Mouse (Mus musculus): Measurements from ENCODE around the gene Pde7b. TPM values are rescaled to one million over a fixed set of nuclear protein-coding genes. Genes with fewer than 3 reads are reported as not detected.
A peak's percentile ranks its signal among the peaks of the same experiment; 100 is the strongest.

Pde7b gene
- polyA plus RNA-seq, 2 experiments: 7.0 to 8.8 TPM

DNA sequence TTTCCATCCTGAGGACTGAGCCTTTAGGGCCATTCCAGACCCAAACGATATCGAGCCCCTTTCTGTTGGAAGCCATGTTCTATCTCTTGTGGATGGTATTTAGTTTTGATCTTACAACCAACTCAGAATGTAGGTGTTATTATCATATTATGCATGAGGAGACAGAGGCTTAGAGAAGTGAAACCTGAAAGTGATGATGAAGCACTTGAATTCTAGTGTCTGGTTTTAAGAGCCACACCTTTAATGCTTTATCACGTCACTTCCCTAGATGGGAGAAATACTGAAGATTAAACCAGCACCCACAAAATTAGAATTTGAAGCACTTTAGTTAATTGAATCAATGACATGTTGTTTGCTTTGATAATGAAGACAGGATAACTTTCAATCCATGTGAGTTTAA is 329.1 kb downstream of the Pde7b start:
- ATAC-seq (ENCODE audit: low FRiP score, low read depth): no peak
- Histone ChIP-seq H3K4me3 (replicated peaks; ENCODE audit: low read length) (no peak overlapping the region), H3K27me3 (ENCODE audit: control insufficient read depth, insufficient read depth, low read length) (no peaks in the 10 kb centered on the region), H3K9ac (ENCODE audit: low read depth, low read length, severe bottlenecking) (no peak overlapping the region), H3K4me1 (ENCODE audit: control insufficient read depth, insufficient read depth, low read length) (peaks cover 5% of the 10 kb centered on the region; the same call in 1 of the 2 replicates), H3K4me2 (replicated peaks; ENCODE audit: low read depth, low read length, severe bottlenecking) (no peak overlapping the region), H3K9me3 (ENCODE audit: control insufficient read depth, low read length) (no peaks in the 10 kb centered on the region), H3K27ac (replicated peaks; ENCODE audit: low read depth, low read length) (no peak overlapping the region), H3K36me3 (ENCODE audit: control insufficient read depth, insufficient read depth, low read length) (0 out of 2 replicates have a peak, but pooled peaks cover 5% of the 10 kb centered on the region)
- TF ChIP-seq POLR2A (IDR thresholded peaks at IDR 0.05; ENCODE audit: borderline replicate concordance, extremely low read depth, insufficient read depth, insufficient read length): no peak
- no peak for DNase-seq (ENCODE audit: low spot score)
- 91% methylated on average over 3 of the region's 3 CpGs for WGBS

DNA sequence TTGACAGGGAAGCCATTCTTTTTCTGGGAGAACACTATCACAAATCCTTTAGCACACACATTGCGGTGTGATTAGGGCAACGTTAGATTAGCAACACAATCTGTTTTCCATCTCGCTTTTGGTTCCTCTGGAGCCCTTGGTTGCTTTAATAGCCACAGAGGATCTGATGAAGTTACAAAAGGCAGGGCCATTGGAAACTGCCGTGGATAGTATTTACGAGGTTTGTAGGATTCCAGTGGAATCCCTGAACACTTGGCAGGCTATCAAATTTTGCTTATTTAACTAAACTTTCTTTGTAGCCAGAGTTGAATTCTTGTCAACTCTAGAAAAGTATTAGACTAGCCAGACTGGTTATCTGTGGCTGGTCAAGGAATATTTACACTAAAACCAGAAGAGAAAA is 330.1 kb downstream of the Pde7b start:
- no peaks in the 10 kb centered on the region for H3K27me3 ChIP-seq (ENCODE audit: control insufficient read depth, insufficient read depth, low read length)
- ATAC-seq (ENCODE audit: low FRiP score, low read depth) (peak; percentile 60; the same call in 1 of the 2 replicates), DNase-seq (ENCODE audit: low spot score) (peak; percentile 80)
- H3K9ac ChIP-seq (ENCODE audit: low read depth, low read length, severe bottlenecking): no peak overlapping the region
- H3K4me3 ChIP-seq (replicated peaks; ENCODE audit: low read length): no peak overlapping the region
- no peaks in the 10 kb centered on the region for H3K9me3 ChIP-seq (ENCODE audit: control insufficient read depth, low read length)
- H3K36me3 ChIP-seq (ENCODE audit: control insufficient read depth, insufficient read depth, low read length): no peaks in the 10 kb centered on the region
- H3K4me1 ChIP-seq (ENCODE audit: control insufficient read depth, insufficient read depth, low read length): peaks cover 5% of the 10 kb centered on the region; the same call in 1 of the 2 replicates
- 24% methylated on average over 5 of the region's 5 CpGs for WGBS
- TF ChIP-seq POLR2A (IDR thresholded peaks at IDR 0.05; ENCODE audit: borderline replicate concordance, extremely low read depth, insufficient read depth, insufficient read length): no peak
- H3K27ac ChIP-seq (replicated peaks; ENCODE audit: low read depth, low read length): no peak overlapping the region
- no peak overlapping the region for H3K4me2 ChIP-seq (replicated peaks; ENCODE audit: low read depth, low read length, severe bottlenecking)

DNA sequence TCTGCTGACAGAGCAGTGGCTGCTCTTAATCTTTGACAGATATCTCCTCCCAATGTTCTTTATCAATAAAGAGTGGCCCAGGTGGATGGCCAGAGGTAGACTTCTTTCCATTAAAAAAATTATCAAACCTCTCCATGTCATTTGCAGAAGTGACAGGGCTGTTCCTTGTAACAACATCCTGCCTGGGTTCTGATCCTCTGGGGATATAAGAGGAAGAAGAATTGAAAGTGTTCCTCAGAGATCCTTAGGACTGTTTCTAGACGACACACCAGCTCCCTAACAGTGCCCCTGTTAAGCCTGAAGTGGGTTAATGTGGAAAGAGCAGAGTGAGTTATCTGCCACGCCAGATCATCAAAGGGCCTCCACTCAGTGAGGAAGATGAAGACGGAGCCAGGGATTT is 334.3 kb downstream of the Pde7b start:
- Histone ChIP-seq H3K4me1 (ENCODE audit: control insufficient read depth, insufficient read depth, low read length) (peaks cover 5% of the 10 kb centered on the region; the same call in 1 of the 2 replicates), H3K9me3 (ENCODE audit: control insufficient read depth, low read length) (no peaks in the 10 kb centered on the region), H3K4me2 (replicated peaks; ENCODE audit: low read depth, low read length, severe bottlenecking) (no peak overlapping the region), H3K27ac (replicated peaks; ENCODE audit: low read depth, low read length) (no peak overlapping the region), H3K27me3 (ENCODE audit: control insufficient read depth, insufficient read depth, low read length) (no peaks in the 10 kb centered on the region), H3K9ac (ENCODE audit: low read depth, low read length, severe bottlenecking) (no peak overlapping the region), H3K4me3 (replicated peaks; ENCODE audit: low read length) (no peak overlapping the region), H3K36me3 (ENCODE audit: control insufficient read depth, insufficient read depth, low read length) (no peaks in the 10 kb centered on the region)
- no peak for TF ChIP-seq POLR2A (IDR thresholded peaks at IDR 0.05; ENCODE audit: borderline replicate concordance, extremely low read depth, insufficient read depth, insufficient read length)
- ATAC-seq (ENCODE audit: low FRiP score, low read depth) (no peak), DNase-seq (ENCODE audit: low spot score) (no peak)
- WGBS: 57% methylated on average over 3 of the region's 3 CpGs

DNA sequence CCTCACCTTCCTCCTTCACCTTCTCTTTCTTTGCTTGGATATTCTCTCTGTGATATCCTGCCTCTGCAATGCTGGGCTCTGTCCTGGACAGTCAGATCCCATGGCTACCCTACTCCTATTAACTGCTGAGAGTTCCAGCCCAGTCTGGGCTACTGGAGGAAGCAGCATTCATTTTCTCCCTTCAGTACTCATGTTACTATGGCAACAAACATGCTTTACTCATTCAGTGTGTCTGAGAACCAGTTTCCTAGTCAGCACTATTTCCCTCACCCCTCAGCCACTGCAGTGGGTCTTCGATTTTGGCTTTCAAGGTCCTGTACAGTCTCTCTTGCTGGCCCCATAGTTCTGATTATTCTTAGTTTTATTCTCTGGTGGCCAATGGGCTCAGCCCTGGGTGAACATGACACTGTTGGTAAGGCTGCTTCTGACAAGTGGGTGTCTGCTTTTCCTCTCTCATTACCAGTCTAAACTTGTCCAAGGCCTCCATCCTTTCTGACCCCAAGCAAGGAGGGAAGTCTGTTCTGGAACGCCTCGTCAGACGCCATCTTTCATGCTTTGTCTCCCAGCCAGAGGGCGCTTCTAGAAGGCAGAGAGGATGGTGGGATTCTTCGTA is 342.0 kb downstream of the Pde7b start:
- H3K36me3 ChIP-seq (ENCODE audit: control insufficient read depth, insufficient read depth, low read length): no peaks in the 10 kb centered on the region
- no peak overlapping the region for H3K4me3 ChIP-seq (replicated peaks; ENCODE audit: low read length)
- no peaks in the 10 kb centered on the region; the same call in 1 of the 2 replicates for H3K4me1 ChIP-seq (ENCODE audit: control insufficient read depth, insufficient read depth, low read length)
- TF ChIP-seq POLR2A (IDR thresholded peaks at IDR 0.05; ENCODE audit: borderline replicate concordance, extremely low read depth, insufficient read depth, insufficient read length): no peak
- 64% methylated on average over 6 of the region's 6 CpGs for WGBS
- ATAC-seq (ENCODE audit: low FRiP score, low read depth) (no peak), DNase-seq (ENCODE audit: low spot score) (no peak)
- no peaks in the 10 kb centered on the region for H3K9me3 ChIP-seq (ENCODE audit: control insufficient read depth, low read length)
- no peak overlapping the region for H3K4me2 ChIP-seq (replicated peaks; ENCODE audit: low read depth, low read length, severe bottlenecking)
- no peak overlapping the region for H3K9ac ChIP-seq (ENCODE audit: low read depth, low read length, severe bottlenecking)
- no peak overlapping the region for H3K27ac ChIP-seq (replicated peaks; ENCODE audit: low read depth, low read length)
- no peaks in the 10 kb centered on the region for H3K27me3 ChIP-seq (ENCODE audit: control insufficient read depth, insufficient read depth, low read length)

DNA sequence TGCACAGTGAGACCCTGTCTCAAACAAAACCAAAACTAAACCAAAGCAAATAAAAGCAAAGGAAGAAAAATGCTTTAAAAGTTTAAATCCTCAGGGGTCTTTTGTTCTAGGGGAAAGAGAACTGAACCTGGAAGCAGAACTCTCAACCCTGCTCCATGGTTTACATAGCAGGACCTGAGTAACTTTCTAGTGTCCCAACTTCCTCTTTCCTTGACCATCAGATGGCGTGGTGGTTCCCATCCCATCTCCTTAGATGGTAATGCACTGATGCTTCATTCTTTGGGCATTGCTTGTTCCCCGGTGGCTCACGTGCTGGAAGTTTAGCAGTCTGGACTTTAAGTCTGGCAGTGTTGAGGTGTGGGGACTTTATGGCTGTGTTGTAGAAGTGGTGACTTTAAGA is 343.5 kb downstream of the Pde7b start:
- H3K4me2 ChIP-seq (replicated peaks; ENCODE audit: low read depth, low read length, severe bottlenecking): no peak overlapping the region
- H3K27me3 ChIP-seq (ENCODE audit: control insufficient read depth, insufficient read depth, low read length): no peaks in the 10 kb centered on the region
- 75% methylated on average over 3 of the region's 3 CpGs for WGBS
- H3K36me3 ChIP-seq (ENCODE audit: control insufficient read depth, insufficient read depth, low read length): no peaks in the 10 kb centered on the region
- DNase-seq (ENCODE audit: low spot score) (no peak), ATAC-seq (ENCODE audit: low FRiP score, low read depth) (no peak)
- no peak overlapping the region for H3K4me3 ChIP-seq (replicated peaks; ENCODE audit: low read length)
- no peak for TF ChIP-seq POLR2A (IDR thresholded peaks at IDR 0.05; ENCODE audit: borderline replicate concordance, extremely low read depth, insufficient read depth, insufficient read length)
- no peak overlapping the region for H3K27ac ChIP-seq (replicated peaks; ENCODE audit: low read depth, low read length)
- H3K9me3 ChIP-seq (ENCODE audit: control insufficient read depth, low read length): no peaks in the 10 kb centered on the region
- no peaks in the 10 kb centered on the region; the same call in 1 of the 2 replicates for H3K4me1 ChIP-seq (ENCODE audit: control insufficient read depth, insufficient read depth, low read length)
- H3K9ac ChIP-seq (ENCODE audit: low read depth, low read length, severe bottlenecking): no peak overlapping the region
